Mouse (Mus musculus): ENCODE measurements around the gene Secisbp2. TPM values are rescaled to one million over a fixed set of nuclear protein-coding genes. Genes with fewer than 3 reads are reported as not detected.
A peak's percentile ranks its signal among the peaks of the same experiment; 100 is the strongest.
"Not testable (repeated sequence)": the region's sequence is repeated elsewhere in the genome, so short reads cannot be mapped to it uniquely, and the experiment has no call there.

Secisbp2 gene
- 57.4 and 62.7 TPM in 2 replicates for polyA plus RNA-seq (2015; fragmentation: Nextera tagmentation; extraction: Ambion mirVana)

DNA sequence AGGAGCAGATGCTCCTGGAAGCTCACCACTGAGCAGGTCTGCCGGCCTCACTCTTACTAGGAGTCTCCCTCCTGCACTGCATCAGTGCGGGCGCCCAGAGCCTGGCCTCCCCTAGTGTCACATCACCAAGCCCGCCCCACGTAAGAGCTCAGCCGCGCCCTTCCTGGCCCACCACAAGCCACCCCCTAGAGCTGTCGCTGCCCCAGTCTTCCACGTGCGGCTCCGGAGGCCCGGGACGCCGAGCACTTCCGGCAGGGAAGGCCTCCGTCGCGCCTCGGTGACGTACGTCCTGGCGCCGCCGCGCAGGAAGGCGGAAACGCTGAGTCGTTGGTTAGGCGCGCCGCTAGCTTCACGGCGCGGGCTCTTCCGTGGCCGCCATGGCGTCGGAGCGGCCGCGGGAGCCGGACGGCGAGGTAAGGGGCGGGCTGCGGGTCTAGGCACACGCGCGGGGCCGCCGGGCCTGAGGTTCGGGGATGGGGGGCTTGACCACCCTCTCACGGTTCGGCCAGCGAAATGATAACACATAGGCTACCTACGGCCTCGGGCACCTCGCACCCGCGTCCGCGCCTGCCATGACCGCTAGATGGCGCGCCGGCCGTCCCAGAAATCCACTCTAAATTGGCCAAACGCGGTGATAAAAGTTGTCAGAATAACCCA lies at the start of gene Secisbp2:
Secisbp2 (plus strand) TSS at position 290 of the 657 bp plus-strand sequence.
- peak; percentile 97 for DNase-seq (ENCODE audit: low spot score)

DNA sequence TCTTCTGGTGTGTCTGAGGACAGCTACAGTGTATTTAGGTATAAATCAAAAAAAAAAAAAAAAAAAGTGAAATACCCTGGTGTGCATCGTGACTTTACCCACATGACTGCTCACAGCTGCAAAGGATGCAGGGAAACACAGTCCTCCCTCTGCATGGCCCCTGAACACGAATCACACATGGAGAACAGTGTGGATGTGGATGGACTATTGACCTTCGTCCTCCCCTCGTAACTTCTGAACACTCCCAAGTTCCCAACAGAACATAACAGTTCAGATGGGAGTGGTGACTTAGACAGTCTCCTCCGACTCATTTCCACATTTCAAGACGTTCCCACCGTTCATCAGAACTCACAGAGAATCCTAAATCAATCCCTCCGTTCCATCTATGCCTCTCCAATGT lies 48.7 kb upstream of the Secisbp2 start:
- no peak for DNase-seq (ENCODE audit: low spot score)

DNA sequence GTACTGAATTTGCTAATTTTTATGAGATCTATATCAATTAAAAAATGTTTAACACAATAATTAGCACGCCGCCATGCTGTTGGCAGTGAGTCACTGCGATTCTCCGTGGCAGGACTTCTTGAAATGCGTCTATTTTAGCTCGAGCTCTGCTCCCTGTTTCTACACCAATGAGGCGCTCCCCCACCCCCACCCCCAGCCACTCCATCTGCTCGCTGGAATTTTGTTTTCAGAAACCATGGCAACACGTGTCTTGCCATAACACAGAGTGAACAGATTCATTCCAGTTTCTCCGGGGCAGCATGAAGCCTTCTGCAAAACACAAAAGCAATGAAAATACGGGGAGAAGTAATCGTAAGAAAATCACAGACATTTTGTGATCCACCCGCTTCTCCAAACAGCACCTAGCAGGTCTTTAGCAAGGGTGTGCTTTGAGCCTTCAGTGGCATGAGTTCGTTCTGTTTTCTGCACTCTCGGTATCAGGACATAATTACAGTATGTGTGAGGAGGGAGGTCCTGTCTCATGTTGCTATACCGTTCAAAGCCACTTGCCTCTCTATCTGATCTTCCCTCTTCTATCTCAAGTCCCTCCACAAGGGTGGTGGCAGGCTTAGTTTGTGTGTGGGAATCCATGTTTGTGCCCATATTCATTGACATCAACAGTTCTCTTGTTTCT lies 48.1 kb upstream of the Secisbp2 start:
- no peak for DNase-seq (ENCODE audit: low spot score)

GRCm38 (mm10) chr13:51603894-51604244 lies 47.6 kb upstream of the Secisbp2 start:
- no peak for DNase-seq (ENCODE audit: low spot score)

GRCm38 (mm10) chr13:51609231-51609630 lies 42.3 kb upstream of the Secisbp2 start:
- no peak for DNase-seq (ENCODE audit: low spot score)

DNA sequence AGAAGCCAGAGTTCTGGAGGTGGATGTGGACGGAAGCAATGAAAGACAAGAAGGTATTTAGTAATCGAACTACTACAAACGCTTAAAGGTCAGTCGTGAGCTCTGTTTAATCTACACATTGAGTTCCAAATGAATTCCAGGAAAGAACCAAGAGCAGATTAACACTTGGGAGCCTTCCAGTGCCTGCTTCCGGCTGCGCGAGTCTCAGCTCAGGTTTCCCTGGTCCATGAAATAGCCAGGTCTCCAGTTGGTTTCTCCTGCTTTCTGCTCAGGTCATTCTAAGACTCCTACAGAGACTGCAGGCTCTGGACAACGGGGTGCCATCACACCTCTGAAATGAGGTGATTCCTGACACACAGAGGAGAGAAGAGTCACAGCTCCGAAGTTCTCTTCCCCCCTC lies 40.4 kb upstream of the Secisbp2 start:
- DNase-seq (ENCODE audit: low spot score), result no peak

DNA sequence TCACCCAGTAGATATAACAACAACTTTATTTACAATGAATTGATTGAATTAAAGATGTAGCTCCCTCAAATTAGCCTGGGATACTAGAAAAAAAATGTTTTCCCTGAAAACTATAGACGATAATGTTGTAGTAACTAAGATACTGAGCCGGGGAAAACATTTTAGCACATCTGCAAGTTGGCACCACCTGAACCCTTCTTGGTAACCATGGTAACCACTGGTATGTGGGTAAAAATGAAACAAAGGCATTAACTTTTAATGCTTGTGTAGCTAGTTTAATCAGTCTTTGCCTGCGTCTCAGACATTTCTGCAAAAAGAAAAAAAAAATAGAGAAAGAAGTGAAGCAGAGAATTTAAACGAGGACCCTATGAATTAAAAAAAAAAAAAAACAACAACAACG lies 40.0 kb upstream of the Secisbp2 start:
- no peak for DNase-seq (ENCODE audit: low spot score)

DNA sequence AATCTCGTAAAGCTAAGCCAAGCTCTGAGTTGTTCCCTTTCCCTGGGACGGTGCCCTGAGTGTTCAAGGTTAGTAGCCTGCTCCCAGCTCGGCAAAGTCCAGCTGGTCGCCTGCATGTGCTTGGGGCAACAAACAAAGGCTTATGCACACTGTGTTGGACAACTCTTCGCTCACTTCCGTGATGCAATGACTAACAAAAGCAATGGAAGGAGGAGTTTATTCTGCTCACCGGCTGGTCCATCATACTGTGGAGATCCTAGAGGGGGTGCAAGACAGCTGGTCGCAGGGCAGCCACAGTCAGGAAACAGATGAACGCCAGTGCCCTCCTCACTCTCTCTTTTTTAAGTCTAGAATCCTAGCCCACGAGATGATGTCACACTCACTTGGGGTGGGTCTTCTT lies 35.7 kb upstream of the Secisbp2 start:
- no peak for DNase-seq (ENCODE audit: low spot score)

DNA sequence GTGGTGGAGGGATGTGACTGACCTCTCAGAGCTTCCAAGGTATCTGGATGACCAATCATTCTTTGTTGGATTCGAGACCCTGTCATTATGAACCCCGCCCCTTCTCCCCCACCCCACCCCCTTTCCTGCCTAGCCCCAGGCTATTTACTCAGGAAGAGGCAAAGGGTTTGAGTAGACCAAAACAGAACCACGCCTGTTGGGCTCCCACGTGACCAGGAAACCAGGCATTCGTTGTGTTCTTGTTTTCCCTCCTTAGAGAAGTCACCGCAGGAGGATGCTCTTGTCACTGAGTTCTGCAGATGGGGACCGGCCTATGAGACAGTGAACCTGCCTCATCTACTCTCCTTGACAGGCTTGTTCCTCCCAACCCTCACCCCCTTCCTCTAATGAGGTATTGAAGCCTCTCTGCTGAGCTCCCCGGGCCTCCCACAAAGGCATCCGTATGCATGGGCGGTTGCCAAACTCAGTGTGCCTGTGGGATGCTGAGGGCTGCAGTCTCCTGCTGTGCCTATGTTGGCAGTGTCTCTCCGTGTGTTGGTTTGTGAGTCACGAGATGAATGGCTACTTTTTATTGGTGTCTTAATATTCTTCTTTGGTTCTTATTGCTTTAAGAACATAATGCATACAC lies 35.0 kb upstream of the Secisbp2 start:
- no peak for DNase-seq (ENCODE audit: low spot score)

GRCm38 (mm10) chr13:51617306-51617705 lies 34.2 kb upstream of the Secisbp2 start:
- no peak for DNase-seq (ENCODE audit: low spot score)

DNA sequence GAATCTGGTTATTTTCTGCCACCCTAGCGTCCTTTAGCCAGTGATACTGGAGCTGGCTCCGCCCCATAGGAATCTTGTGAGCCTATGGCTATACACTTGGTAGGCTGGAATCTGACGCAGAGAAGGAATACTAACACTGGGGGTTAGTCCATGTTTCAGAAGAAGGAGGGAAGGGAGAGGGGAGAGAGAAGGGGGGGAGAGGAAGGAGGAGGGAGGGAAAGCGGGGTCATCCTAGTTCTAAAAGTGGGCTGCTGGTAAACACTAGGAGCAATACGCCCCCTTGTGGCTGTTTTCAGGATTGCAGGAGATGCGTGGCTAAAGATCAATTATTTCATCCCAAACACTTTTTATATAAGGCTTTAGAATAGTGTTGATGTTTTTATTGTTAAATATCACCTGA lies 33.6 kb upstream of the Secisbp2 start:
- DNase-seq (ENCODE audit: low spot score), result peak; percentile 52

DNA sequence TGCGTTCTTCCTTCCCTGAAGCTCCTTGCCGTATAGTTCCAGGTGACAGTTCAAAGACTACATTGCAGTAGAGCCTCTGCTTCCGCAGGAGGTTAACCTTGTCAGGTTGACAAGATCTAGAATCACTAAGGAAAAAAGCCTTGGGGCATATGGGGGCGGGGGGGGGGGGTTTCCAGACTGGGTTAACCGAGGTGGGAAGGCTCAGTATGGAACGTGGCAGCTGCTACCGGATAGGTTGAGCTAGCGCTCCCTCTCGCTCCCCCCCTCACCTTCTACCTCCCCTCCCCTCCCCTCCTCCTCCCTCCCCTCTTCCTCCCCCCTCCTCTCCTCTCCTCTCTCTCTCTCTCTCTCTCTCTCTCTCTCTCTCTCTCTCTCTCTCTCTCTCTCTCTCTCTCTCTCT lies 32.9 kb upstream of the Secisbp2 start:
- no peak for DNase-seq (ENCODE audit: low spot score)

- no peak for DNase-seq (ENCODE audit: low spot score)
These were observed 28.9 kb upstream of the Secisbp2 start for GRCm38 (mm10) chr13:51622626-51623025.

DNA sequence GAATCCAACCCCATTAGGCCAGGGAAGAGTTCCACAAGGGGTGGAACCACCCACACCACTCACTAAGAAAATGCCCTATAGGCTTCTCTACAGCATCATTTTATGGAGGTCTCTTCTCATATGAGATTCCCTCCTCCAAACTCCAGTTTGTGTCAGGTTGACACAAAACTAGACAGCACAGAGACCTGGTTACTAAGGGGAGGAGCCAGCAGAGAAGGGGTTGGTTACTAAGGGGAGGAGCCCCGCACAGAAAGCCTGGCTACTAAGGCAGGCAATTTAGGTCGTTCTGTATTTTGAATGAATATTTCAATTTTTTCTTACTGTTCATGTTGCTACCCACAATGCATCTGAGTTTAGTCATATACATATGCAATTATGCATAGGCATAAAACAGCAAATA lies 27.8 kb upstream of the Secisbp2 start:
- no peak for DNase-seq (ENCODE audit: low spot score)

- no peak for DNase-seq (ENCODE audit: low spot score)
These were observed 23.1 kb upstream of the Secisbp2 start for GRCm38 (mm10) chr13:51628273-51628848.

- no peak for DNase-seq (ENCODE audit: low spot score)
These were observed 20.0 kb upstream of the Secisbp2 start for GRCm38 (mm10) chr13:51631354-51631992.

- no peak for DNase-seq (ENCODE audit: low spot score)
These were observed 18.8 kb upstream of the Secisbp2 start for GRCm38 (mm10) chr13:51632560-51633218.

- DNase-seq (ENCODE audit: low spot score), result not testable (repeated sequence)
These were observed 16.1 kb upstream of the Secisbp2 start for GRCm38 (mm10) chr13:51635384-51635783.

- DNase-seq (ENCODE audit: low spot score), result no peak
These were observed 12.5 kb upstream of the Secisbp2 start for GRCm38 (mm10) chr13:51638958-51639357.

DNA sequence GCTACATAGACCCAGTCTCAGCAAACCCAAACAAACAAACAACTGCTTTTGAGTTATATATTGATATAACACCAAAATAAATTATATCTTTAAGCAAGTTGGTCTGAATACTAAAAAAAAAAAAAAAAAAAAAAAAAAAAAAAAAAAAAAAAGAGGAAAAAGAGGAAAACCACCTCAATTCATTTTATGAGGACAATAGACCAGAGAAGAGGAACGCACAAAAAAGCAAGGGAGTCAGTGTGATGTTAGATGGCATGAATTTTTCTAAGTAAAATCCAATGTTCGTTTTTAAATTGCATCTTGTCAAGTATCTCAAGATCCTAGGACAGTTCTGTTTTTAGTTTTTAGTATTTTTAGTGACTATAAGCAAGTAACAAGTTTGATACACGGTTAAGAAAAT lies 10.1 kb upstream of the Secisbp2 start:
- no peak for DNase-seq (ENCODE audit: low spot score)

GRCm38 (mm10) chr13:51642171-51642778 lies 9.2 kb upstream of the Secisbp2 start:
- DNase-seq (ENCODE audit: low spot score), result peak; percentile 41

All from thymus, postnatal 0 days (tissue).